ENCODE assay signal across 22 mouse cellular contexts in genomic region chr4:153542631-153543031, GRCm38 (mm10).
A peak's percentile ranks its signal among the peaks of the same experiment; 100 is the strongest.
DNase-seq lines count a peak whose midpoint lies in the region; ATAC-seq lines count a peak whose summit lies in the region.
"Had no signal": no experiment of that assay in that cellular context is flagged by ENCODE, and none has a peak within 500 bp of the region (broad histone marks: within the 10 kb centered on the region; RNA-seq: fewer than 3 reads in every experiment).

No protein-coding gene starts in this region.

- no peak for DNase-seq in kidney, adult 18-20 months
- peak; percentile 71 for DNase-seq in kidney, postnatal 10 days
- DNase-seq in kidney, postnatal 36 days, result no peak
- peak; percentile 53 to 67 for DNase-seq in kidney, postnatal 4 days
- DNase-seq in right cerebral cortex, postnatal 14 days, result no peak
- no peak for DNase-seq in layer of hippocampus, postnatal 14 days (ENCODE audit: low spot score in 2 of 2)
- DNase-seq: adrenal gland, adult 2 months; adrenal gland, postnatal 25 days; cerebellum, adult 18-20 months; cerebellum, adult 9-11 months; cerebellum, postnatal 36 days; gastrocnemius, postnatal 14 days; heart, adult 2 months; heart, postnatal 14 days had no signal

- peaks cover 10% of the 10 kb centered on the region; the same call in 1 of the 2 replicates for H3K4me1 ChIP-seq in kidney, embryonic 14.5 days (ENCODE audit: control insufficient read depth, insufficient read depth, low read length)
- H3K4me1 ChIP-seq in neural tube, embryonic 14.5 days (ENCODE audit: control insufficient read depth, insufficient read depth, low read length), result peaks cover 23% of the 10 kb centered on the region
- H3K4me1 ChIP-seq: heart, embryonic 15.5 days had no signal

- H3K9me3 ChIP-seq in kidney, embryonic 14.5 days (ENCODE audit: control insufficient read depth, low read length), result no peaks in the 10 kb centered on the region
- H3K9me3 ChIP-seq in neural tube, embryonic 14.5 days (ENCODE audit: control insufficient read depth, low read length), result no peaks in the 10 kb centered on the region
- H3K9me3 ChIP-seq: embryonic facial prominence, embryonic 13.5 days; forebrain, embryonic 12.5 days; heart, embryonic 15.5 days; hindbrain, embryonic 13.5 days had no signal

- 14% methylated on average over 13 of the region's 13 CpGs for WGBS in kidney, embryonic 14.5 days
- WGBS in neural tube, embryonic 14.5 days, result 41% methylated on average over 13 of the region's 13 CpGs

- H3K27ac ChIP-seq in kidney, embryonic 14.5 days (ENCODE audit: low read depth, low read length), result no peak overlapping the region
- 0 out of 2 replicates have a peak overlapping the region, but pooled peaks have one; percentile 6 for H3K27ac ChIP-seq in neural tube, embryonic 14.5 days (ENCODE audit: low read depth, low read length)
- H3K27ac ChIP-seq: embryonic facial prominence, embryonic 13.5 days; forebrain, embryonic 12.5 days; heart, adult 2 months; heart, embryonic 15.5 days; hindbrain, embryonic 13.5 days had no signal

- peak; percentile 82 for ATAC-seq in kidney, embryonic 14.5 days (ENCODE audit: low FRiP score, low TSS enrichment)
- ATAC-seq in neural tube, embryonic 14.5 days (ENCODE audit: low read depth), result no peak
- ATAC-seq: forebrain, embryonic 16.5 days had no signal

- H3K27me3 ChIP-seq in kidney, embryonic 14.5 days (ENCODE audit: control insufficient read depth, insufficient read depth, low read length), result 0 out of 2 replicates have a peak, but pooled peaks cover 5% of the 10 kb centered on the region
- H3K27me3 ChIP-seq in neural tube, embryonic 14.5 days (ENCODE audit: control insufficient read depth, insufficient read depth, low read length), result no peaks in the 10 kb centered on the region
- H3K27me3 ChIP-seq: heart, embryonic 15.5 days had no signal

- no peak overlapping the region for H3K9ac ChIP-seq in kidney, embryonic 14.5 days (ENCODE audit: low read depth, low read length)
- H3K9ac ChIP-seq in neural tube, embryonic 14.5 days (replicated peaks; ENCODE audit: low read depth, low read length), result no peak overlapping the region
- H3K9ac ChIP-seq: embryonic facial prominence, embryonic 13.5 days; forebrain, embryonic 12.5 days; heart, embryonic 15.5 days; hindbrain, embryonic 13.5 days had no signal

- 0 out of 2 replicates have a peak overlapping the region, but pooled peaks have one; percentile 5 for H3K4me2 ChIP-seq in kidney, embryonic 14.5 days (replicated peaks; ENCODE audit: low read depth, low read length)
- H3K4me2 ChIP-seq in neural tube, embryonic 14.5 days (ENCODE audit: low read depth, low read length), result no peak overlapping the region
- H3K4me2 ChIP-seq: embryonic facial prominence, embryonic 13.5 days; forebrain, embryonic 12.5 days; heart, embryonic 11.5 days; heart, embryonic 15.5 days; hindbrain, embryonic 13.5 days had no signal

- H3K36me3 ChIP-seq in kidney, embryonic 14.5 days (ENCODE audit: control insufficient read depth, insufficient read depth, low read length), result no peaks in the 10 kb centered on the region
- no peaks in the 10 kb centered on the region for H3K36me3 ChIP-seq in neural tube, embryonic 14.5 days (ENCODE audit: control insufficient read depth, insufficient read depth, low read length)
- H3K36me3 ChIP-seq: embryonic facial prominence, embryonic 13.5 days; forebrain, embryonic 12.5 days; heart, embryonic 15.5 days; hindbrain, embryonic 13.5 days had no signal

- no peak overlapping the region for H3K4me3 ChIP-seq in kidney, embryonic 14.5 days (ENCODE audit: low read length)
- H3K4me3 ChIP-seq in neural tube, embryonic 14.5 days (ENCODE audit: low read depth, low read length), result no peak overlapping the region
- H3K4me3 ChIP-seq: embryonic facial prominence, embryonic 13.5 days; forebrain, embryonic 12.5 days; heart, adult 2 months; heart, embryonic 15.5 days; hindbrain, embryonic 13.5 days had no signal

Comparison
In these comparisons a context has a peak if more than half of its experiments do, and no peak if none do; other contexts are left out.
1. DNase-seq: peak in kidney, postnatal 10 days (single experiment) and kidney, postnatal 4 days (2 of 2); none in kidney, adult 18-20 months (single experiment), kidney, postnatal 36 days (0 of 2), right cerebral cortex, postnatal 14 days (single experiment) and layer of hippocampus, postnatal 14 days (0 of 2).